ENCODE assay signal across 9 mouse cellular contexts in the genomic region with DNA sequence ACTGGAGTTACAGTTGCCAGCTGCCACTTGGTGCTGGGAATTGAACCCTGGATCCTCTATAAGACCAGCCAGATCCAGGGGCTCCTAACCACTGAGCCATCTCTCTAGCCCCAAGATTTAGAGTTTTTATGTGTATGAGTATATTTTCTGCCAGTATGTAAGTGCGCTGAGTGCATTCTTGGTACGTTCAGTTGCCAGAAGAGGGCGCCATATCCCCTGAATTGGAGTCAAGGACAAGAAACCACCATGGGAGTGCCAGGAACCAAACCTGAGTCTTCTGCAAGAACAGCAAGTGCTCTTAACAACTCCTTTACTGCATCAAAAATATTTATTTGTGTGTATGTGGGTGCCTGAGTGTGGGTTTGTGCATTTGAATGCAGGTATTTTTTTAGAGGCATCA. TPM values are rescaled to one million over a fixed set of nuclear protein-coding genes. Genes with fewer than 3 reads are reported as not detected.
DNase-seq lines count a peak whose midpoint lies in the region; ATAC-seq and TF ChIP-seq lines count a peak whose summit lies in the region.
"Had no signal": no experiment of that assay in that cellular context is flagged by ENCODE, and none has a peak within 500 bp of the region (broad histone marks: within the 10 kb centered on the region; RNA-seq: fewer than 3 reads in every experiment).

No protein-coding gene starts in this region.

- H3K9me3 ChIP-seq in forebrain, embryonic 10.5 days: no peaks in the 10 kb centered on the region
- no peaks in the 10 kb centered on the region for H3K9me3 ChIP-seq in forebrain, embryonic 15.5 days
- no peaks in the 10 kb centered on the region for H3K9me3 ChIP-seq in hindbrain, postnatal 0 days (ENCODE audit: low read length)

- WGBS in forebrain, embryonic 10.5 days: 18% methylated on average over 3 of the region's 3 CpGs
- 22% methylated on average over 3 of the region's 3 CpGs for WGBS in forebrain, embryonic 15.5 days
- 14% methylated on average over 3 of the region's 3 CpGs for WGBS in hindbrain, postnatal 0 days

- 0 out of 2 replicates have a peak, but pooled peaks cover 4% of the 10 kb centered on the region for H3K4me1 ChIP-seq in forebrain, embryonic 10.5 days
- H3K4me1 ChIP-seq in forebrain, embryonic 15.5 days: no peaks in the 10 kb centered on the region
- no peaks in the 10 kb centered on the region for H3K4me1 ChIP-seq in hindbrain, postnatal 0 days (ENCODE audit: insufficient read depth, low read length)

- peak; percentile 54 for TF ChIP-seq CTCF in hindbrain, postnatal 0 days (IDR thresholded peaks at IDR 0.05; ENCODE audit: low read depth)

- no peaks in the 10 kb centered on the region for H3K27me3 ChIP-seq in forebrain, embryonic 10.5 days (ENCODE audit: poor library complexity, severe bottlenecking)
- no peaks in the 10 kb centered on the region for H3K27me3 ChIP-seq in forebrain, embryonic 15.5 days
- H3K27me3 ChIP-seq in hindbrain, postnatal 0 days (ENCODE audit: insufficient read depth, low read length): no peaks in the 10 kb centered on the region

- peaks cover 17% of the 10 kb centered on the region for H3K36me3 ChIP-seq in forebrain, embryonic 10.5 days (replicated peaks)
- peaks cover 7% of the 10 kb centered on the region for H3K36me3 ChIP-seq in forebrain, embryonic 15.5 days
- peaks cover 2% of the 10 kb centered on the region for H3K36me3 ChIP-seq in hindbrain, postnatal 0 days (ENCODE audit: insufficient read depth, low read length)

- no peak overlapping the region for H3K27ac ChIP-seq in forebrain, embryonic 10.5 days
- H3K27ac ChIP-seq in forebrain, embryonic 15.5 days (replicated peaks): no peak overlapping the region
- no peak overlapping the region for H3K27ac ChIP-seq in hindbrain, postnatal 0 days

- ATAC-seq in forebrain, embryonic 15.5 days (replicated peaks): no peak
- no peak for ATAC-seq in hindbrain, postnatal 0 days
- ATAC-seq in megakaryocyte progenitor cell, adult 5-6 weeks (replicated peaks; ENCODE audit: poor library complexity): peak; percentile 74

- H3K4me2 ChIP-seq in forebrain, embryonic 15.5 days (replicated peaks): no peak overlapping the region
- H3K4me2 ChIP-seq in hindbrain, postnatal 0 days (ENCODE audit: low read depth, low read length): no peak overlapping the region

- no peak overlapping the region for H3K4me3 ChIP-seq in forebrain, embryonic 10.5 days
- H3K4me3 ChIP-seq in forebrain, embryonic 15.5 days: no peak overlapping the region
- no peak overlapping the region for H3K4me3 ChIP-seq in hindbrain, postnatal 0 days (ENCODE audit: low read length)

- peak; percentile 53 for DNase-seq in forebrain, embryonic 10.5 days (ENCODE audit: extremely low spot score, low spot score)
- DNase-seq in ovary, postnatal 14 days (ENCODE audit: low spot score): peak; percentile 26
- no peak for DNase-seq in ovary, postnatal 10 days (ENCODE audit: low spot score)
- DNase-seq in cerebellum, postnatal 10 days: peak; percentile 70 to 81
- DNase-seq in hindbrain, postnatal 0 days (ENCODE audit: low spot score): peak; percentile 69
- DNase-seq in thymus, adult 18-20 months: peak; percentile 31 to 32

- no peak overlapping the region for H3K9ac ChIP-seq in forebrain, embryonic 15.5 days (replicated peaks)
- no peak overlapping the region for H3K9ac ChIP-seq in hindbrain, postnatal 0 days (replicated peaks; ENCODE audit: low read length)

RNA-seq across cellular contexts. Expression of a gene that starts 29.4 kb away (rescaled TPM):
- polyA plus RNA-seq in forebrain, embryonic 10.5 days (2016; fragmentation: Nextera tagmentation; extraction: Ambion mirVana): 32.9 and 34.5 TPM in 2 replicates
- polyA plus RNA-seq in forebrain, embryonic 15.5 days (2015; fragmentation: Nextera tagmentation; extraction: Ambion mirVana): 17.5 and 19.2 TPM in 2 replicates
- 18.3 and 18.8 TPM in 2 replicates for total RNA-seq in hindbrain, postnatal 0 days (2014; rRNA removed)
- 9.1 and 10.5 TPM in 2 replicates for polyA plus RNA-seq in hindbrain, postnatal 0 days (2015; fragmentation: Nextera tagmentation; extraction: Ambion mirVana)
- 140 and 147 TPM in 2 replicates for total RNA-seq in megakaryocyte progenitor cell, adult 5-6 weeks (2015)
- total RNA-seq in megakaryocyte progenitor cell, adult 5-6 weeks (2017): 21.0 and 34.4 TPM in 2 replicates

RNA-seq across cellular contexts. Expression of a gene that starts 32.7 kb away (rescaled TPM):
- polyA plus RNA-seq in forebrain, embryonic 10.5 days (2016; fragmentation: Nextera tagmentation; extraction: Ambion mirVana): 0.14 TPM in 1 of 2 replicates, not detected in the other
- 0.28 and 0.56 TPM in 2 replicates for polyA plus RNA-seq in forebrain, embryonic 15.5 days (2015; fragmentation: Nextera tagmentation; extraction: Ambion mirVana)
- total RNA-seq in hindbrain, postnatal 0 days (2014; rRNA removed): 0.72 TPM in 1 of 2 replicates, not detected in the other
- polyA plus RNA-seq in hindbrain, postnatal 0 days (2015; fragmentation: Nextera tagmentation; extraction: Ambion mirVana): 0.11 and 0.15 TPM in 2 replicates
- not detected in 2 replicates for total RNA-seq in megakaryocyte progenitor cell, adult 5-6 weeks (2015)
- total RNA-seq in megakaryocyte progenitor cell, adult 5-6 weeks (2017): not detected in 2 replicates
- total RNA-seq: layer of hippocampus, postnatal 25 days had no signal

RNA-seq across cellular contexts. Expression of a gene that starts 33.2 kb away (rescaled TPM):
- polyA plus RNA-seq in forebrain, embryonic 10.5 days (2016; fragmentation: Nextera tagmentation; extraction: Ambion mirVana): 0.44 and 0.55 TPM in 2 replicates
- polyA plus RNA-seq in forebrain, embryonic 15.5 days (2015; fragmentation: Nextera tagmentation; extraction: Ambion mirVana): 1.0 and 1.1 TPM in 2 replicates
- 0.94 and 4.6 TPM in 2 replicates for total RNA-seq in hindbrain, postnatal 0 days (2014; rRNA removed)
- 2.0 and 2.8 TPM in 2 replicates for polyA plus RNA-seq in hindbrain, postnatal 0 days (2015; fragmentation: Nextera tagmentation; extraction: Ambion mirVana)
- total RNA-seq in megakaryocyte progenitor cell, adult 5-6 weeks (2015): 7.5 and 9.4 TPM in 2 replicates
- 6.1 and 7.9 TPM in 2 replicates for total RNA-seq in megakaryocyte progenitor cell, adult 5-6 weeks (2017)

RNA-seq across cellular contexts. Expression of a gene that starts 33.4 kb away (rescaled TPM):
- 1.1 and 1.6 TPM in 2 replicates for polyA plus RNA-seq in forebrain, embryonic 10.5 days (2016; fragmentation: Nextera tagmentation; extraction: Ambion mirVana)
- 1.6 TPM in 2 replicates for polyA plus RNA-seq in forebrain, embryonic 15.5 days (2015; fragmentation: Nextera tagmentation; extraction: Ambion mirVana)
- total RNA-seq in hindbrain, postnatal 0 days (2014; rRNA removed): 3.1 and 7.1 TPM in 2 replicates
- 5.0 and 6.0 TPM in 2 replicates for polyA plus RNA-seq in hindbrain, postnatal 0 days (2015; fragmentation: Nextera tagmentation; extraction: Ambion mirVana)
- total RNA-seq in megakaryocyte progenitor cell, adult 5-6 weeks (2015): 0.88 and 2.0 TPM in 2 replicates
- 0.75 and 1.0 TPM in 2 replicates for total RNA-seq in megakaryocyte progenitor cell, adult 5-6 weeks (2017)

RNA-seq across cellular contexts. Expression of a gene that starts 36.6 kb away (rescaled TPM):
- 0.46 and 0.77 TPM in 2 replicates for polyA plus RNA-seq in forebrain, embryonic 10.5 days (2016; fragmentation: Nextera tagmentation; extraction: Ambion mirVana)
- 2.8 and 3.2 TPM in 2 replicates for polyA plus RNA-seq in forebrain, embryonic 15.5 days (2015; fragmentation: Nextera tagmentation; extraction: Ambion mirVana)
- total RNA-seq in hindbrain, postnatal 0 days (2014; rRNA removed): 39.2 and 39.9 TPM in 2 replicates
- polyA plus RNA-seq in hindbrain, postnatal 0 days (2015; fragmentation: Nextera tagmentation; extraction: Ambion mirVana): 4.6 and 4.9 TPM in 2 replicates
- 1.3 and 1.5 TPM in 2 replicates for total RNA-seq in megakaryocyte progenitor cell, adult 5-6 weeks (2015)
- 0.51 and 0.54 TPM in 2 replicates for total RNA-seq in megakaryocyte progenitor cell, adult 5-6 weeks (2017)
